Mouse (Mus musculus): ENCODE measurements around the gene BC030499.

Gene BC030499

DNA sequence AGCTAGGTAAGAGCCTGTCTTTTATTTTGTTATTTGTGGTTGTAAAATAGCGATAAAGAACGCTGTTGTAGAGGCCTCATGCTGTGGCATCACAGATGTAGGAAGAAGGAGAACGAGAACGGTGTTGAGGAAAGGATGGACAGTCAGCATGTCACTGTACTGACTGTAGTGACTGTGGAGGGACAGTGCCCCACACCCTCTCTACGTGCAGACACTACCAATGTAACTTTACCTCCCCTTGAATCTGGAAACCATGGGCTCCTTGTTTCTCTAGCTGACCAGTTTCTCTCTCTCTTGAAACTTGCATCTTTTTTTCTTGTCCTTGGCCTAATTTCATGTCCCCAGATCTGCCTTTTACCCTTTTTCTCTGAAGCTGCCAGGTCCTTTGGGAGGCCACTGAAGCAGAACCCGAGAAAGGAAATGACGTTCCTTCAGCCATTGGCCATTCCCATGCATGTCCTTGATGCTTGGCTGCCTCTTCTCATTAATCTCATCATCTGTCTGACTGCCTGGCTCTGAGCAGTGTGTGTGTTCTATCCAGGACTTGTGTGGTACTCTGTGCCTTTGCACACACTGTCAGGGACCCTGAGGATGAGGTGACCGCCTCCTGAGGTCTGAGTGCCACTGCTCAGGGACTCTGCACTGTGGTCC, 20.3 kb downstream of the BC030499 start:
- DNase-seq (ENCODE audit: low spot score): no peak

- no peak for DNase-seq (ENCODE audit: low spot score)
These were observed 23.0 kb downstream of the BC030499 start for GRCm38 (mm10) chr11:78313662-78314061.

GRCm38 (mm10) chr11:78318411-78318810, 27.8 kb downstream of the BC030499 start:
- DNase-seq (ENCODE audit: low spot score): no peak

DNA sequence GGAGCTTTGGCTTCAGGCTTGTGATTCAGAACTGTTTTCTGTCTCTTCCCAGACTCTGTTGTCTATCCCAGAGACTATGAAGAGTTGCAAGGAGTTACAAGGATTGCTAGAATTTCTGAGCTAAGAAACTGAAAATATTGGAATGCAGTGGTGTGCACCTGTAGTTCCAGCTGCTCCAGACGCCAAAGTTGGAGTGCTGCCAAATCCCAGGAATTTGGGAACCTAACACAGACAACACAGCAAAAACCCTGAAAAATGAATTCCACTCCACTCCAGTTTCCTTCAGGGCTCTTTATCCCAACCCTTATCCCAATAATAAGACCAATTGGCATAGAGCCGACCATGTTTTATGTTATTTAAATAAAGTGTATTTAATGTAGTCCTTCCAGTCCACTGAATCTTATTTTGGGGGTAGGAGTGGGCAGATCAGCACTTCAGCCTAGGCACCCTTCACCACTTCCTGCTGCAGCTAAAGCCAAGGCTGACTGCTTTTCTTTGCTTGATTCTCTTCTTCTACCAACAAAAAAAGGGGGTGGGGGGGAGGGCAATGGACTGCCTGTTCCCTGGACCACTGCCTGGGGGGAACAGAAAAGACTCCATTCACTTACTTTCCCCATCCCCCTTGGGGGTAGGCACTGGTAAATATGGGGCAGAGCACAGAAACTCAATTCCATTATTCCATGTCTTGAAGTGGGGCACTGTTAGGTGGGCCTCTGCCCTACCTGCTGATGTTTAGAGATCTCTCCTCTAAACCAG, 31.6 kb downstream of the BC030499 start:
- no peak for DNase-seq (ENCODE audit: low spot score)

GRCm38 (mm10) chr11:78322860-78323259, 32.2 kb downstream of the BC030499 start, which contains the start of gene Aldoc:
TSS of gene Aldoc (plus strand) at chr11:78322968.
- DNase-seq (ENCODE audit: low spot score): peak; percentile 69

- no peak for DNase-seq (ENCODE audit: low spot score)
These were observed 33.6 kb downstream of the BC030499 start for GRCm38 (mm10) chr11:78324000-78324785.

DNA sequence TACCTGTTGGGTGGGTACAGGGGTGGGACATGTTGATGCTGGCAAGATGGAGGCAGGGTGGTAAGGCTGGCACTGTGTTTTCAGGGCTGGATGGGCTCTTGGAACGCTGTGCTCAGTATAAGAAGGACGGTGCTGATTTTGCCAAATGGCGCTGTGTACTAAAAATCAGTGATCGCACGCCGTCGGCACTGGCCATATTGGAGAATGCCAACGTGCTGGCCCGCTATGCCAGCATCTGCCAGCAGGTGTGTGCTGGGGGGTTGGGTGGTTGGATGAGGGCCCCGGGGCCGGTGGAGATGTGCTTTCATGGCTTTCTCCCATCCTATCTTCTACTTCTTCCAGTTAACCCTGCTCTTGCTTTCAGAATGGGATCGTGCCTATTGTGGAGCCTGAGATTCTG, 34.3 kb downstream of the BC030499 start:
- DNase-seq (ENCODE audit: low spot score): no peak

GRCm38 (mm10) chr11:78327215-78327614, 36.6 kb downstream of the BC030499 start:
- DNase-seq (ENCODE audit: low spot score): no peak

GRCm38 (mm10) chr11:78327634-78328511, 37.2 kb downstream of the BC030499 start, which contains the start of gene Pigs:
TSS of gene Pigs (plus strand) at chr11:78328415.
- DNase-seq (ENCODE audit: low spot score): peak; percentile 95

- no peak for DNase-seq (ENCODE audit: low spot score)
These were observed 37.9 kb downstream of the BC030499 start for GRCm38 (mm10) chr11:78328512-78329056.

DNA sequence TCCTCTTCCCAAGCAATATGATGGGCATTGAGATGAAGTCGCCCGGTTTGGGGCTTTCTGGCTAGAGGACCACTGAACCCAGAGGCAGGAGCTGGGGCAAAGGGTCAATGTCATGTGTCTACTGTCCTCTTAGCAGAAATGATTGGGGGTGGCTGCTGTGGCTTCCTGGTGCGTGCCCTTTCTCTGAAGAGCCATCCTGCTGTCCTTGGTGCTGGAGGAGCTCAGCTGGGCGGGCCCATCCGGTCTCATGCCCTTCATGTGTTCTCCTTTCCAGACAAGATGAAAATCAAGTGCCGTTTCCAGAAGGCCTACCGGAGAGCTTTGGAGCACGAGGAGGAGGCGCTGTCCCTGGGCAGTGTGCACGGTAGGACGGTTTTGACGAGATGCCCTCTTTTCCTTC, 42.0 kb downstream of the BC030499 start:
- DNase-seq (ENCODE audit: low spot score): no peak

- DNase-seq (ENCODE audit: low spot score): no peak
These were observed 43.4 kb downstream of the BC030499 start for GRCm38 (mm10) chr11:78333992-78334391.

DNA sequence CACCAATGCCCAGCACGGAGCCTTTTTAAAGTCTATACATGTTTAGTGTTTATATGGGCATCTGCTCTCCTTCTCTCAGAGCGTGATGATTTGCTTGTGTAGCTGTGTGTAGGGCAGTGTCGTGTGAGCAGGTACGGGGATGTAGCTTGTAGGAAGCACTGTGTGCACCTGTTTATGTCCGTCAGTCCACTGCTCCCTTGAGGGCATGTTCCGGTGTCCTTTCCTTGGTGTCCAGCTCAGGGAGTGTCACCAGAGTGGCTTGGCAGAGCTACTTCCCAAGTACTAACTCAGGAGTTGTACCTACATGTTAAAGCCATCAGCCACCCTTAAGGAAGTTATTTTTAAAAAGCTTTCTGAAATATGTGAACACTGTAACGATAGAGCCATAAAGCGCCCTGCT, 46.4 kb downstream of the BC030499 start:
- no peak for DNase-seq (ENCODE audit: low spot score)

DNA sequence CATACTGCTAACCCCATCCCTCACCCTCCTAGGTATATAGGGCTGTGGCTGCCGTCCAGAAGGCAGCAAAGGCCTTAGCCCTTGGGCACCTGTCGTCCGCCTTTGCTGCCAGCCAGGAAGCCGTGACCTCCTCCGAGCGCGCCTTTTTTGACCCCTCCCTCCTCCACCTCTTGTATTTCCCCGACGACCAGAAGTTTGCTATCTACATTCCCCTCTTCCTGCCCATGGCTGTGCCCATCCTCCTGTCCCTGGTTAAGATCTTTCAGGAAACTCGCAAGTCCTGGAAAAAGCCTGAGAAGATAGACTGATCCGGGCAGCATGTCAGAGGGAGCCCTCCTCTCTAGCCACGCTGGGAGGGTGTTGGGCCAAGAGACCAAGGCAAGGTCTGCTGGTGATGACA, 51.1 kb downstream of the BC030499 start:
- no peak for DNase-seq (ENCODE audit: low spot score)

GRCm38 (mm10) chr11:78343381-78344327, 53.0 kb downstream of the BC030499 start, which contains the start of gene Unc119:
TSS of gene Unc119 (plus strand) at chr11:78343482.
- DNase-seq (ENCODE audit: low spot score): peak; percentile 74

DNA sequence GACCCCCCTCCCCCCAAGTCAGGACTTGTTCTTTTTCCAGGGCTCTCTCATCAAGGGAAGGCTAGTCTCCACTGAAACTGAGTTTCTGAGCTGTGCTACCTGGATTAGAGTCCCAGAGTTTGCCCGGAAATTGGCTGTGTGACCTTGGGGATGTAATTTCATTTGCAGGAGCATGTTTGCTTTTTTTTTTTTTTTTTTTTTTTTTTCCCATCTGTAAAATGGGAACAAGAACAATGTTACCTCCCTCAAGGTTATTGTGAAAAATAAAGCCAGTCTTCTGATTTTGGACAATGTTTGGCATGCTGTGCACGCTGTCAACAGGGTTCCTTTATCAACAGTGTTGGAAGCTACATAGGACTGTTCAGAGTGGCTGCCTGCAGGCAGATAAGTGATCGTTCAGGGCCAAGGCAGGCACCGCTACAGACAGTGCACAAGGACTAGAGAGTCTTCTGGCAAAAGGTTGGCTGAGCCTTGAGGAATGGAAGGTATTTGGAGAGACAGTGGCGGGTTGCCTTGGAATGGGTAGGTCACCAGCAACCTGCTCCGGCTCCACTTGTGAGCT, 53.8 kb downstream of the BC030499 start:
- no peak for DNase-seq (ENCODE audit: low spot score)

DNA sequence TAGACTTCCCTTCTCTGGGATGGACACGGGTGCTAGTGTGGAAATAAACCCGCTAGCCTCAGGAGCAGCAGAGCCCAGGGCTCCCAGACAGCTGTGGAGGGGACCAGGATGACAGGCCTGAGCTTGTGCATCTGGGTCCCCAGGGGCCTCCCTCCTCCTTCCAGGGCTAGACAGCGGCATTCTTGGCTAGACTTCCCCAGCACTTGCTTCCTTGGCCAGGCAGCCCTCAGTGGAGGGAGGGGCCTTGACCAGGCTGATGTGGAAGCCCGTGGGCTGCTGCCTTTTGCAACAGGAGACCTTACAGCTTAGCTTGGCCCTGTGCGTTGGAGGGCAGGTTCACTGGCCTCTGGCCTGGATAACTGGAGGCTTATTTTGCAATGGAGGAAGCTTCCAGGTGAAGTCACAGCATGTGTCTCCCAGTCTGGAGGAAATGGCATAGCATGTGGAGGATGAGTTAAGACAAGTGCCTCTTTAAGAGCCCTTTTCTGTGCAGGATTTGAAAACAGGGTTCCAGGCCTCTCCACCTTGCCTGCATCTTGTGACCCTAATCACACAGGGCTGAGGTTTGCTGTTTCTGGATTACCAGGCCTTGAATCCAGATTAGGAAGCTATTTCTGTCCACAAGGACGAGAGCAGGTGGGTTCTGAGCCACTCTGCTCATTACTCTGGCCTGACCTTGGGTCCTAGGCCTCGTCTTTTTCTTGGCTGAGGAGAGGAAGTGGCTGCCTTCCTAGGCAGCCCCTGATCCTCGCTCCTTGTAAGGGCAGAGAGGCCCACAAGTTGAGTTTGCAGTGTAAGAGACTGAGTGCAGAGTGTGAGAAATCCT, 54.5 kb downstream of the BC030499 start:
- no peak for DNase-seq (ENCODE audit: low spot score)

DNA sequence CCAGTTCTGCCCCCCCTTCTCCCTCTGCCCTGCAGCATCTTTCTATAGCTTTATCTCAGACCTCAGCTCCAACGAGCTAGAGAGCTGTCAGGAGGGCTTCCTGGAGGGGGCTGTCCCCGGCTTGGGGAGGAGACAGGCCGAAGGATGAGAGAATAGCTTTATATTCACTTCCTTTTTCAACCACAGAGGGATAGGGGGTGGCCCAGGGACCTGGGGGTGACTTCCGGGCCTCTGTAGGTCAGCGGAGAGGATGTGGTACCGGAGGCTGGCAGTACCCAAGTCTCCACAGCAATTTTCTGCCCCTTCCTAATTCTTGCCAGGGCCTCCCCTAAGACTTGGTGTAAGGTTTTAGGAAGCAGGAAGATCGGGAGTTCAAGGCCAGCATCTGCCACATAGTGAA, 55.2 kb downstream of the BC030499 start:
- DNase-seq (ENCODE audit: low spot score): peak; percentile 37

Measured in spleen, adult 12 weeks (tissue).